Mouse (Mus musculus): ENCODE data around the gene Tnfrsf12a.
A peak's percentile ranks its signal among the peaks of the same experiment; 100 is the strongest.

Tnfrsf12a gene

DNA sequence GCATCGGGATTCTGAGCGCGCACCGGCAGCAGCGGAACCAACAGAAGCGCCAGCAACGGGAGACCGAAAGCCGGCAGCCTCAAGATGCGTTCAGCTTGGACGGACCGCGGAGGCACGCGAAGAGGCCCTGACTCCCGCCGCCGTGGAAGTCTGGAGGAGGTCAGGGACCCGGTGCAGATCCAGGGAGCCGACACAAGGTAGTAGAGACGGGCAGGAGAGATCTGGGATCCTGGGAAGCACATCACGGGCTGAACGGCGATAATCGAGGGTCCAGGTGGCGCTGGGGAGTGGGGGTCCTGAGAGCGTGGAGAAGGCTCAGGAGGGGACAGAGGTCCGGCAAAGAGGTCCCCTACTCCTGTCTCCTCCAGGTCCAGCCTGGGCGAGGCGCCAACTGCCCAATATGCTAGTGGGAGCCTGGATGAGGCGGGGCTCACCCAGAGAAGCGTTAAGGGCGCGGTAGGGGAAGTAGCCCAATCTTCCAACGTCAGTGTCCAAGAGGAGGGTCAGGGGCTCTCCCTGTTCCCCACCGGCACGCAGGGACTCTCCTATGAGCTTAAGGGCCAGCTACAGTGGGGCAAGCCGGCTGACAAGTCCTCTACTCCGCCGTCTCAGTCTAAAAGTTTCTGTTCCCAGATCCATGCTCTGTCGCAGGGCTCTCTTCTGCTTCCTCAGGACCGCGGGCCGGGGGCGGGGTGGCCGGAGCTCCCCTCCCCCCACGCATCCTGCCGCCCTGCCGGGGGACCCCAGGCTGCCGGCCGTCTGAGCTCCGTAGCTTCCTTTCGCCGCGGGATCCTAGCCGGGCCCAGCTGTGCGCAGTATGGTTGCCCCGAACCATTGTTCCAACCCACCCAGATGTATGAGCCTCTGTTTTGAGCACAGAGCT is 32.4 kb downstream of the Tnfrsf12a start, which contains the start of gene Mmp25:
Gene Mmp25, minus strand, starts transcription at position 665 of the 883 bp plus-strand sequence.
- no peak for DNase-seq (ENCODE audit: low read depth)

DNA sequence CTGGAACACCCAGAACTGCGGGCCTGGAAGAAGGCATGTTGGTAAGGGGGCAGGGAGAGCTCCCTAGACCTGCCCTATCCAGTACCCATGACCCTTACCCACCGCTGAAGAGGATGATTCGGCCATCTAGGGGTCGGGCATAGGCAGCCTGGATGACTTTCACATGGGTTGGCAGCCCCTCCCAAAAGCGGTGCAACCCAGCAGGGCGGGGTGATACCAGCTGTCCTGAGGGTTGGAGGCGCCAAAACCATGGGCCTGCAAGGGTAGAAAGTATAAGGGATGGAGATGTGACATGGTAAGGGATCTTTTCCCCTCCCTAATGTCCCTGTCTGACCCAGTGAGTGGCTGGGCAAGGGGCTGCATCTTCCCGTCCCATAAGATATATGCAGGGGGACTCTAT is 46.0 kb downstream of the Tnfrsf12a start:
- DNase-seq (ENCODE audit: low read depth) = no peak

DNA sequence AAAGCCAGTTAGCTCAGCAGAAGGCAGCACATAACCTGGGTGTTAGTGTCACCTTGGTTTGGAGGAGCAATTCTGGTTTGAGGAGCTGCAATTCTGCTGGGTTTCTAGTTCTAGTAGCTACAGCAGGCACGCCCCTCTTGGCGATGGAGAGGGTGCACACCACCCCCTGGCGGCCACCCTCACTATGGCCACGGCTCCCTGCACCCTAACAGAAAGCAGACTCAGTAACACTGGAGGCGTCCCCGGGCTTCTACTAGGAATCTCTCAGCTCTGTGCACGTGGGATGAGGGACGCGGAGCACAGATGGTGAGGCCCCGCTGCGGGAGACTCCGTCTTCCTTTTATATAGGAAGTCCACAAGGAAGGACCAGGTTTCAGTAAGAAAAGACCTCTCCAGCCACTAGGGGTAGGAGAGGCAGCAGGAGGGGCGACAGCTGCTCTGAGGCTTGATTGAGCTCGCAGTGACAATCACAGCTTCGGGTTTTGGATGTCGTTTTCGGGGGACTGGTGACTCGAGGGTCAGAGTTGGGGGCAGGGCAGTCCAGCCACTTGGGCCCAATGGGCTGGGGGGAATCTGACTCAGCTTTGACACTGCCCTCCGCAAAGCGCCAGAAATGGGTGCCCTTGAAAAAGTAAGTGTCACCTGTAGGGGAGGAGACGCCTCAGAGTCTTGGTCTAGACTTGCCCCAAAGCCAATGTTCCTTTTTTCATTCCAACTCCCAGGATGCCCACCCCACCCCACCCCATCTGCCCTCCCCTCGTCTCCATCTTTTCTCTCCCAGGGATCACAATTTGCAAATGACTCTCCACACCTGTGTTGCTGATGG is 46.9 kb downstream of the Tnfrsf12a start:
- peak; percentile 40 for DNase-seq (ENCODE audit: low read depth)

DNA sequence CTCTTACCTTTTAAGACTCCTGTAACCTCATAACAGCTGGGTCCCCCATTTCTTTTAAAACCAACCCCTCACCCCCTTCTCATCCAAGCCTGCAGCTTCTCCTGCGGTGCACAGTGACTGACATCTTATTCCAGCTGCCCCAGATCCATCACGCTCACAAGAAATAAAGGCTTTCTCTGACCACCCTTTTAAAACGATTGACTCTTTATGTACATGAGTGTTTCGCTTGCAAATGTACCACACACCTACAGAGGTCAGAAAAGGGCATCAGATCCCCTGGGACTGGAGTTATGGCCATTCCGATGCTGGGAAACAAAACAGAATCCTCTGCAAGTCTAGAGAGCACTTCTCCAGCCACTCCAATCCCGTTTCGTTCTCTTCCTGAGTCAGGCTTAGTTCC is 49.5 kb downstream of the Tnfrsf12a start:
- no peak for DNase-seq (ENCODE audit: low read depth)

Data from fibroblast of lung, adult 2 months (primary cell).